Mouse (Mus musculus) CH12.LX (cell line): Measurements from ENCODE around the gene Midn.

Source experiments
- CHD2 ChIP-seq: IDR thresholded peaks from 2 replicates; pipeline ENCODE4 v1.6.1; 2011; ENCODE audit warnings: low read length, improper control_type of control experiment
- CTCF ChIP-seq, 2 experiments: IDR thresholded peaks in 1 of 2; conservative IDR thresholded peaks in 1 of 2; 2 replicates each; pipeline ENCODE4 v1.5.1; 2011 to 2012; ENCODE audit warnings: low read depth in 2 of 2, low read length in 2 of 2, improper control_type of control experiment in 1 of 2, inconsistent platforms in 1 of 2, mild to moderate bottlenecking in 1 of 2, moderate library complexity in 1 of 2
- E2F4 ChIP-seq: IDR thresholded peaks from 2 replicates; pipeline ENCODE4 v1.6.1; 2011; ENCODE audit warnings: low read depth, low read length, improper control_type of control experiment; ENCODE audit not compliant: insufficient replicate concordance
- EP300 ChIP-seq: IDR thresholded peaks from 2 replicates; pipeline ENCODE4 v1.6.1; 2011; ENCODE audit warnings: low read length, improper control_type of control experiment
- HCFC1 ChIP-seq: IDR thresholded peaks from 2 replicates; pipeline ENCODE4 v1.6.1; 2012; ENCODE audit warnings: low read depth, mild to moderate bottlenecking, inconsistent platforms, low read length, improper control_type of control experiment
- JUND ChIP-seq: conservative IDR thresholded peaks from 2 replicates; pipeline ENCODE4 v1.6.1; 2011; ENCODE audit warnings: low read depth, low read length, improper control_type of control experiment
- MAX ChIP-seq: IDR thresholded peaks from 2 replicates; pipeline ENCODE4 v1.6.1; 2011; ENCODE audit warnings: low read length, improper control_type of control experiment
- MEF2A ChIP-seq: IDR thresholded peaks from 2 replicates; pipeline ENCODE4 v1.6.1; 2014; ENCODE audit warnings: low read depth, mild to moderate bottlenecking, inconsistent platforms, low read length, improper control_type of control experiment, borderline replicate concordance
- POLR2A ChIP-seq: IDR thresholded peaks from 2 replicates; pipeline ENCODE4 v1.6.1; 2011; ENCODE audit warnings: low read depth, mild to moderate bottlenecking, improper control_type of control experiment, low read length
- RAD21 ChIP-seq: IDR thresholded peaks from 2 replicates; pipeline ENCODE4 v1.6.1; 2011; ENCODE audit warnings: low read depth, mild to moderate bottlenecking, low read length, improper control_type of control experiment, moderate library complexity
- UBTF ChIP-seq: IDR thresholded peaks from 2 replicates; pipeline ENCODE4 v1.6.1; 2012; ENCODE audit warnings: low read depth, mild to moderate bottlenecking, inconsistent platforms, low read length, improper control_type of control experiment, moderate library complexity

DNA sequence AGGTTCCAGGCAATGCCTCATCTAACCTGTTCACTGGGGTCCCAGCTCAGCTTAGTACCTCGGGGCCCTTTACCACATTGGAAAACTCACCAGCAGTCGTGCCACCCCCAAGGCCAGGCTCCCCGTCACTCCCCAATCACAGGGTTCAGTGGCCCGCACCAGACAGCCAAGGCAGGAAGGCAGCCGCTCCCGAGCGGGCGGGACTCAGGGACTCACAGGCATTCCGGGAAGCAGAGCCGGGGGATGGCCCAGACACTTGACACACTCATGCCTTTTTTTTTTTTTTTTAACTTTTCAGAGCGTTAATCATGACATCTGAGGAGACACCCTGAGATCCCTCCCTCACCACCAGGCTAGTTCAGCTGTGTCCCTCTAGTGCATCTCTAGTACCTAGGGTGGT is 47.1 kb upstream of the Midn start:
- TF ChIP-seq EP300 (no peak), CTCF (conservative IDR thresholded peaks at IDR 0.05 in 1 of 2, IDR thresholded peaks at IDR 0.05 in 1 of 2; ENCODE audit: low read depth in 2 of 2, low read length in 2 of 2) (no peak), POLR2A (no peak), HCFC1 (no peak), MEF2A (no peak), CHD2 (no peak), E2F4 (no peak), UBTF (no peak), RAD21 (no peak), JUND (no peak), MAX (no peak)
